Mouse (Mus musculus) activated CD4-positive, CD25-positive, alpha-beta regulatory T cell, adult 4 months (primary cell): ENCODE results near the gene Ccdc13. TPM values are rescaled to one million over a fixed set of nuclear protein-coding genes. Genes with fewer than 3 reads are reported as not detected.

Experiments
- ATAC-seq: one replicate; pipeline ENCODE4 v1.8.0; 2017
- polyA plus RNA-seq, 2 experiments: library from polyadenylated mRNA; unstranded; fragments of 100-300 nt; shearing (Covaris generic); gene quantifications; one replicate each; pipeline ENCODE4 v1.2.1; 2017

The Ccdc13 gene
- not detected for polyA plus RNA-seq

- ATAC-seq: no peak
Observed at GRCm38 (mm10) chr9:121838829-121839621, at the start of gene Ccdc13. Gene Ccdc13 (minus strand): TSS chr9:121839461.

GRCm38 (mm10) chr9:121882015-121882457 lies 42.8 kb upstream of the Ccdc13 start:
- ATAC-seq: no peak

GRCm38 (mm10) chr9:121881301-121881700 lies 42.0 kb upstream of the Ccdc13 start:
- no peak for ATAC-seq

- peak; percentile 73 for ATAC-seq
Observed at GRCm38 (mm10) chr9:121880840-121881239, 41.6 kb upstream of the Ccdc13 start.

- peak; percentile 31 for ATAC-seq
Observed at GRCm38 (mm10) chr9:121877052-121877740, 37.9 kb upstream of the Ccdc13 start.

GRCm38 (mm10) chr9:121873578-121873977 lies 34.3 kb upstream of the Ccdc13 start:
- no peak for ATAC-seq

- no peak for ATAC-seq
Observed at GRCm38 (mm10) chr9:121872062-121872683, 32.9 kb upstream of the Ccdc13 start.

GRCm38 (mm10) chr9:121869973-121870515 lies 30.8 kb upstream of the Ccdc13 start:
- ATAC-seq: no peak

GRCm38 (mm10) chr9:121869432-121869831 lies 30.2 kb upstream of the Ccdc13 start:
- ATAC-seq: no peak

- ATAC-seq: no peak
Observed at GRCm38 (mm10) chr9:121868236-121868635, 29.0 kb upstream of the Ccdc13 start.

- ATAC-seq: no peak
Observed at GRCm38 (mm10) chr9:121867632-121868031, 28.4 kb upstream of the Ccdc13 start.

GRCm38 (mm10) chr9:121865425-121866008 lies 26.3 kb upstream of the Ccdc13 start:
- no peak for ATAC-seq

- ATAC-seq: no peak
Observed at GRCm38 (mm10) chr9:121864837-121865236, 25.6 kb upstream of the Ccdc13 start.

GRCm38 (mm10) chr9:121860921-121861320 lies 21.7 kb upstream of the Ccdc13 start:
- no peak for ATAC-seq

GRCm38 (mm10) chr9:121859345-121859744 lies 20.1 kb upstream of the Ccdc13 start:
- no peak for ATAC-seq

- no peak for ATAC-seq
Observed at GRCm38 (mm10) chr9:121858153-121858488, 18.9 kb upstream of the Ccdc13 start, which contains the start of gene Higd1a. Gene Higd1a (minus strand): TSS chr9:121858362.

- peak; percentile 90 for ATAC-seq
Observed at GRCm38 (mm10) chr9:121857474-121858152, 18.4 kb upstream of the Ccdc13 start.

GRCm38 (mm10) chr9:121856649-121857416 lies 17.6 kb upstream of the Ccdc13 start:
- peak; percentile 42 for ATAC-seq

- no peak for ATAC-seq
Observed at GRCm38 (mm10) chr9:121854246-121854645, 15.0 kb upstream of the Ccdc13 start.

- no peak for ATAC-seq
Observed at GRCm38 (mm10) chr9:121847842-121848241, 8.6 kb upstream of the Ccdc13 start.

- no peak for ATAC-seq
Observed at GRCm38 (mm10) chr9:121847138-121847537, 7.9 kb upstream of the Ccdc13 start.
